Mouse (Mus musculus) kidney, postnatal 0 days (tissue): Measurements from ENCODE around the gene Arl8b. TPM values are rescaled to one million over a fixed set of nuclear protein-coding genes. Genes with fewer than 3 reads are reported as not detected.

Experiments used
- ATAC-seq: fragments of 200-750 bp; cut with Nextera tagmentation; replicated peaks from 2 replicates; pipeline ENCODE4 v1.8.0; 2017; ENCODE audit warnings: low read depth, moderate number of reproducible peaks, moderate TSS enrichment, moderate library complexity; ENCODE audit not compliant: low FRiP score
- DNase-seq: peaks from one replicate; pipeline ENCODE4 v3.0.0-alpha.2; 2016; ENCODE audit warnings: low spot score
- H3K27ac ChIP-seq: fragments of 300-500 bp; sonication (generic); 2 replicates; pipeline ENCODE4 v1.5.1; 2014; ENCODE audit warnings: mild to moderate bottlenecking
- H3K27me3 ChIP-seq: fragments of 300-500 bp; sonication (generic); 2 replicates; pipeline ENCODE4 v1.6.1; 2014; ENCODE audit warnings: low read length, mixed read lengths; ENCODE audit not compliant: insufficient read depth
- H3K36me3 ChIP-seq: fragments of 300-500 bp; sonication (generic); 2 replicates; pipeline ENCODE4 v1.6.1; 2014; ENCODE audit warnings: low read length, mixed read lengths; ENCODE audit not compliant: insufficient read depth
- H3K4me1 ChIP-seq: fragments of 300-500 bp; sonication (generic); replicated peaks from 2 replicates; pipeline ENCODE4 v1.6.1; 2014; ENCODE audit warnings: antibody characterized with exemption, low read length, mixed read lengths; ENCODE audit not compliant: insufficient read depth
- H3K4me2 ChIP-seq: fragments of 300-500 bp; sonication (generic); 2 replicates; pipeline ENCODE4 v1.6.1; 2014; ENCODE audit warnings: mild to moderate bottlenecking, low read length, moderate library complexity, mixed read lengths
- H3K4me3 ChIP-seq: fragments of 300-500 bp; sonication (generic); replicated peaks from 2 replicates; pipeline ENCODE4 v1.5.1; 2014; ENCODE audit warnings: low read depth, low read length
- H3K9ac ChIP-seq: fragments of 300-500 bp; sonication (generic); 2 replicates; pipeline ENCODE4 v1.6.1; 2014; ENCODE audit warnings: low read depth, low read length
- H3K9me3 ChIP-seq: fragments of 300-500 bp; sonication (generic); replicated peaks from 2 replicates; pipeline ENCODE4 v1.6.1; 2016; ENCODE audit warnings: low read length, inconsistent platforms, mixed read lengths
- CTCF ChIP-seq: IDR thresholded peaks from 2 replicates; pipeline ENCODE4 v1.5.1; 2016; ENCODE audit warnings: antibody characterized with exemption, low read depth, mild to moderate bottlenecking, moderate library complexity
- WGBS: fragments of 180-500 bp; shearing (Covaris S2); extraction: QIAGEN DNeasy Blood & Tissue Kit; methylation state at CpG from one replicate; pipeline ENCODE4 v1.1.7; 2014; 5-methylcytosine and 5-hydroxymethylcytosine counted together
- polyA plus RNA-seq: library from polyadenylated mRNA; unstranded; fragments of >200 nt; fragmentation: Nextera tagmentation; extraction: Ambion mirVana; gene quantifications from 2 replicates; pipeline ENCODE4 v1.2.1, GENCODE M21; 2015

Gene Arl8b
- polyA plus RNA-seq, 1 experiment from 2014 or later = 64.7 TPM

- ATAC-seq = no peak
- Histone ChIP-seq H3K27me3 (no peaks in the 10 kb centered on the region), H3K9me3 (no peaks in the 10 kb centered on the region), H3K4me3 (no peak overlapping the region), H3K27ac (0 out of 2 replicates have a peak overlapping the region, but pooled peaks have one; percentile 2), H3K9ac (no peak overlapping the region), H3K4me2 (no peak overlapping the region), H3K36me3 (no peaks in the 10 kb centered on the region), H3K4me1 (peaks cover 15% of the 10 kb centered on the region; the same call in 1 of the 2 replicates)
- 15% methylated on average over 1 of the region's 1 CpGs for WGBS
- TF ChIP-seq CTCF = no peak
- DNase-seq = peak; percentile 80
These were observed 22.3 kb downstream of the Arl8b start for GRCm38 (mm10) chr6:108805194-108805593.

- Histone ChIP-seq H3K4me3 (no peak overlapping the region), H3K9me3 (no peaks in the 10 kb centered on the region), H3K9ac (no peak overlapping the region), H3K4me1 (peaks cover 15% of the 10 kb centered on the region; the same call in 1 of the 2 replicates), H3K4me2 (no peak overlapping the region), H3K27ac (peak overlapping the region; percentile 47; the same call in 1 of the 2 replicates), H3K27me3 (no peaks in the 10 kb centered on the region), H3K36me3 (no peaks in the 10 kb centered on the region)
- no peak for TF ChIP-seq CTCF
- WGBS = 42% methylated on average over 7 of the region's 7 CpGs
- ATAC-seq (no peak), DNase-seq (no peak)
These were observed 23.0 kb downstream of the Arl8b start for GRCm38 (mm10) chr6:108805871-108806270.

- peak; percentile 18; the same call in 1 of the 2 replicates for TF ChIP-seq CTCF
- H3K4me3 ChIP-seq = no peak overlapping the region
- H3K4me2 ChIP-seq = no peak overlapping the region
- peaks cover 15% of the 10 kb centered on the region; the same call in 1 of the 2 replicates for H3K4me1 ChIP-seq
- no peaks in the 10 kb centered on the region for H3K36me3 ChIP-seq
- H3K9me3 ChIP-seq = no peaks in the 10 kb centered on the region
- 74% methylated on average over 3 of the region's 3 CpGs for WGBS
- no peak overlapping the region for H3K27ac ChIP-seq
- no peak for ATAC-seq
- H3K9ac ChIP-seq = no peak overlapping the region
- H3K27me3 ChIP-seq = no peaks in the 10 kb centered on the region
- DNase-seq = no peak
These were observed 24.5 kb downstream of the Arl8b start for GRCm38 (mm10) chr6:108807446-108807845.

- H3K9ac ChIP-seq = no peak overlapping the region
- TF ChIP-seq CTCF = peak; percentile 32; the same call in 1 of the 2 replicates
- H3K4me1 ChIP-seq = peaks cover 15% of the 10 kb centered on the region; the same call in 1 of the 2 replicates
- 90% methylated on average over 1 of the region's 1 CpGs for WGBS
- H3K4me3 ChIP-seq = no peak overlapping the region
- no peak overlapping the region for H3K4me2 ChIP-seq
- no peaks in the 10 kb centered on the region for H3K9me3 ChIP-seq
- H3K27me3 ChIP-seq = no peaks in the 10 kb centered on the region
- DNase-seq (no peak), ATAC-seq (no peak)
- H3K27ac ChIP-seq = no peak overlapping the region
- no peaks in the 10 kb centered on the region for H3K36me3 ChIP-seq
These were observed 25.9 kb downstream of the Arl8b start for GRCm38 (mm10) chr6:108808786-108809185.

- peaks cover 1% of the 10 kb centered on the region; the same call in 1 of the 2 replicates for H3K36me3 ChIP-seq
- WGBS = 72% methylated on average over 10 of the region's 10 CpGs
- H3K4me1 ChIP-seq = peaks cover 8% of the 10 kb centered on the region; the same call in 1 of the 2 replicates
- H3K4me2 ChIP-seq = no peak overlapping the region
- no peaks in the 10 kb centered on the region for H3K9me3 ChIP-seq
- no peak for DNase-seq
- H3K27ac ChIP-seq = no peak overlapping the region
- no peaks in the 10 kb centered on the region for H3K27me3 ChIP-seq
- TF ChIP-seq CTCF = no peak
- no peak for ATAC-seq
- no peak overlapping the region for H3K4me3 ChIP-seq
- H3K9ac ChIP-seq = no peak overlapping the region
These were observed 27.3 kb downstream of the Arl8b start for GRCm38 (mm10) chr6:108810237-108810636.

GRCm38 (mm10) chr6:108812134-108812533, 29.2 kb downstream of the Arl8b start:
- no peak overlapping the region for H3K4me2 ChIP-seq
- no peak overlapping the region for H3K4me3 ChIP-seq
- H3K9ac ChIP-seq = no peak overlapping the region
- no peaks in the 10 kb centered on the region for H3K4me1 ChIP-seq
- H3K9me3 ChIP-seq = no peaks in the 10 kb centered on the region
- no peak overlapping the region for H3K27ac ChIP-seq
- ATAC-seq (no peak), DNase-seq (no peak)
- H3K36me3 ChIP-seq = peaks cover 5% of the 10 kb centered on the region; the same call in 1 of the 2 replicates
- WGBS = 75% methylated on average over 2 of the region's 2 CpGs
- H3K27me3 ChIP-seq = no peaks in the 10 kb centered on the region
- no peak for TF ChIP-seq CTCF

- H3K4me1 ChIP-seq = no peaks in the 10 kb centered on the region
- TF ChIP-seq CTCF = no peak
- H3K9ac ChIP-seq = no peak overlapping the region
- no peaks in the 10 kb centered on the region for H3K9me3 ChIP-seq
- H3K36me3 ChIP-seq = peaks cover 26% of the 10 kb centered on the region
- no peak for DNase-seq
- no peaks in the 10 kb centered on the region for H3K27me3 ChIP-seq
- H3K4me3 ChIP-seq = no peak overlapping the region
- ATAC-seq = no peak
- 85% methylated on average over 4 of the region's 4 CpGs for WGBS
- no peak overlapping the region for H3K27ac ChIP-seq
- H3K4me2 ChIP-seq = no peak overlapping the region
These were observed 34.6 kb downstream of the Arl8b start for GRCm38 (mm10) chr6:108817510-108817909.
